In genomic region chr1:87272462-87272861, GRCm38 (mm10) we compare ENCODE assay signal across 26 mouse cellular contexts. TPM values are rescaled to one million over a fixed set of nuclear protein-coding genes. Genes with fewer than 3 reads are reported as not detected.
DNase-seq lines count a peak whose midpoint lies in the region; TF ChIP-seq lines count a peak whose summit lies in the region.
"Had no signal": no experiment of that assay in that cellular context is flagged by ENCODE, and none has a peak within 500 bp of the region (broad histone marks: within the 10 kb centered on the region; RNA-seq: fewer than 3 reads in every experiment).

No protein-coding gene starts in this region.

- H3K27me3 ChIP-seq in kidney, adult 2 months (replicated peaks; ENCODE audit: control insufficient read depth, insufficient read depth, low read length), result no peaks in the 10 kb centered on the region

- no peaks in the 10 kb centered on the region for H3K36me3 ChIP-seq in kidney, adult 2 months (ENCODE audit: control insufficient read depth, insufficient read depth, low read length)
- H3K36me3 ChIP-seq: embryonic facial prominence, embryonic 13.5 days; heart, embryonic 10.5 days; limb, embryonic 10.5 days; liver, embryonic 15.5 days; lung, embryonic 15.5 days had no signal

- H3K27ac ChIP-seq in kidney, adult 2 months (ENCODE audit: insufficient read depth, low read depth, low read length), result peak overlapping the region; percentile 47
- H3K27ac ChIP-seq: forebrain, embryonic 13.5 days; left cerebral cortex, adult 2 months; limb, embryonic 10.5 days; liver, embryonic 15.5 days; lung, embryonic 15.5 days; macrophage had no signal

- WGBS in kidney, adult 2 months, result 77% methylated on average over 3 of the region's 3 CpGs

- TF ChIP-seq CTCF in kidney, adult 2 months (conservative IDR thresholded peaks at IDR 0.05; ENCODE audit: insufficient read depth, insufficient read length, low read depth, low read length), result no peak

- H3K4me3 ChIP-seq in kidney, adult 2 months (ENCODE audit: insufficient read depth, low read depth, low read length), result no peak overlapping the region
- H3K4me3 ChIP-seq: embryonic facial prominence, embryonic 13.5 days; erythroblast, embryonic 14.5 days; forebrain, embryonic 13.5 days; heart, embryonic 10.5 days; left cerebral cortex, adult 2 months; limb, embryonic 10.5 days; liver, embryonic 15.5 days; lung, embryonic 15.5 days had no signal

- no peak for DNase-seq in kidney, adult 2 months
- no peak for DNase-seq in kidney, adult 11 months
- DNase-seq in 3134 (ENCODE audit: extremely low read depth, insufficient read length, low spot score), result peak; percentile 49
- DNase-seq in 416B (ENCODE audit: low read depth), result peak; percentile 95
- DNase-seq in adrenal gland, postnatal 10 days, result peak; percentile 65
- no peak for DNase-seq in urinary bladder, adult 18-20 months (ENCODE audit: low spot score in 2 of 2)
- no peak for DNase-seq in kidney, adult 18-20 months
- DNase-seq in urinary bladder, postnatal 4 days (ENCODE audit: low spot score in 2 of 2), result no peak
- DNase-seq: cerebellum, adult 2 months; cerebellum, postnatal 36 days; embryo, embryonic 11 days; liver; right cerebral cortex, postnatal 14 days; thymus, adult 18-20 months; thymus, postnatal 4 days had no signal

- TF ChIP-seq POLR2A in kidney, adult 2 months (IDR thresholded peaks at IDR 0.05; ENCODE audit: low read depth, low read length), result no peak

- peaks cover 11% of the 10 kb centered on the region; the same call in 1 of the 2 replicates for H3K4me1 ChIP-seq in kidney, adult 2 months (ENCODE audit: control insufficient read depth, insufficient read depth, low read length)
- H3K4me1 ChIP-seq: liver, embryonic 15.5 days had no signal

RNA-seq across cellular contexts. Expression of gene Efhd1, which starts 8.3 kb away (rescaled TPM):
- 152 and 161 TPM in 2 replicates for polyA plus RNA-seq in kidney, adult 2 months (2012; rRNA removed)
- 100 to 1,000 TPM; 121 to 185 TPM for total RNA-seq in adrenal gland, postnatal 10 days (2021)
- total RNA-seq: hematopoietic stem cell, adult 5-6 weeks; neutrophil, adult 5-6 weeks had no signal
- polyA plus RNA-seq: erythroblast, embryonic 14.5 days had no signal

RNA-seq across cellular contexts. Expression of gene Gigyf2, which starts 54.3 kb away (rescaled TPM):
- 40.4 and 47.1 TPM in 2 replicates for polyA plus RNA-seq in kidney, adult 2 months (2012; rRNA removed)
- 10 to 100 TPM; 57.5 to 70.6 TPM for total RNA-seq in adrenal gland, postnatal 10 days (2021)

RNA-seq across cellular contexts. Expression of gene Eif4e2, which starts 58.7 kb away (rescaled TPM):
- 33.0 and 42.7 TPM in 2 replicates for polyA plus RNA-seq in kidney, adult 2 months (2012; rRNA removed)
- total RNA-seq in adrenal gland, postnatal 10 days (2021), result 10 to 100 TPM; 90.6 to 91.7 TPM

Comparison
In these comparisons a context has a peak if more than half of its experiments do, and no peak if none do; other contexts are left out.
1. DNase-seq: peak in 3134 (single experiment), 416B (single experiment) and adrenal gland, postnatal 10 days (single experiment); none in kidney, adult 2 months (single experiment), kidney, adult 11 months (single experiment), urinary bladder, adult 18-20 months (0 of 2), kidney, adult 18-20 months (single experiment) and urinary bladder, postnatal 4 days (0 of 2).